Mouse (Mus musculus) WW6 (cell line): ENCODE results near the gene Zfp708.
"Not testable (repeated sequence)": the region's sequence is repeated elsewhere in the genome, so short reads cannot be mapped to it uniquely, and the experiment has no call there.

Experiments
- DNase-seq: peaks from one replicate; pipeline ENCODE4 v3.0.0-alpha.2; 2013; ENCODE audit warnings: low read depth, low spot score

Zfp708 gene

DNA sequence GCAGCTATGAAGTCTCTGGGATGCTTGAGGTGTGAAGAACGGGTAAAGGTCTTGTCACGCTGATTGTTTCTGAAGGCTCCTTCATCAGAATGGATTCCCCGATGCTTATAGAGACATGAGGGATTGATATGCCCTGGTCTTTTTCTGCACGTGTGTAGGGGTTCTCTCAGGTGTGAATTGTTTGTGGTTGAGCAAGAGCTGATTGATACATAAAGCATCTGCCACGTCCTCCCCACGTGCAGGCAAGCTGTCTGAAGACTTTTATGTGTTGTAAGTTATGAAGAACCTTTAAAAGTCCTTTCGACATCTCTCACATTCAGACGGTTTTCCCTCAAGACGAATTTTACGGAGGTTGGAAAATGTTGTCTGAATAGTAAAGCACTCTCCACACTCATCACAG is at the start of gene Zfp708:
Zfp708 (minus strand) TSS at position 101 of the 400 bp plus-strand sequence.
- no peak for DNase-seq

DNA sequence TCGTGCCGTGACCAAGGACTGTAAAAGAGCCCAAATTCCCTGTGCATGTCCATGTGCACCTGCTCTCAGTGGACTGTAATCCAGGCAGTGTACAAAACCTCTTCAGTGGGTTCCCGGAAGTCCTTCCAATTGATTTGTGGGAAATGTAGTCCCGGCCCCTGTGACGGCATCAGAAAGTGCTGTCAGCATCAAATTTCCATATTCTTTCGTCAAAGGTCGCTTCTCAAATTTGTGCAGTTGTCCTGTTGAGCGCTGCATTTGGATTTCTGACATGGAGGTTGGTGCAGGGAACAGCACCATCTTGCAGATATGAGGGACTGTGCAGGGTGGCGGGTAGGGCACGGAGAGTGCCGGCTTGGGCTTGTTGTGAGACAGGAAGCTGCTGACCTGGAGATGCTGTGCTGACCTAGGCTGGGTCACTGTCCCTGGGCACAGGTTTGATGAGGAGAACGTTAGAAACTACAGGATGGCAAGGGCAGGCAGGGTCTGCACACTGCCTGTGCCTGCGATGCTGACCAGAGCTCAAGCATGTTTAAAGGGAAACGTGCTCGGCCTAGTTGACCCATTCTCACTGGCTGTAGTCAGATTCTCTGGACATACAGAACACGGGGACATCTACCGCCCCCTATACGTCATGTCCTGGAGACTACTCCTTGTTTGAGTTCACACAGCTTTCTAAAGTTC is 30.4 kb upstream of the Zfp708 start:
- peak; percentile 47 for DNase-seq

DNA sequence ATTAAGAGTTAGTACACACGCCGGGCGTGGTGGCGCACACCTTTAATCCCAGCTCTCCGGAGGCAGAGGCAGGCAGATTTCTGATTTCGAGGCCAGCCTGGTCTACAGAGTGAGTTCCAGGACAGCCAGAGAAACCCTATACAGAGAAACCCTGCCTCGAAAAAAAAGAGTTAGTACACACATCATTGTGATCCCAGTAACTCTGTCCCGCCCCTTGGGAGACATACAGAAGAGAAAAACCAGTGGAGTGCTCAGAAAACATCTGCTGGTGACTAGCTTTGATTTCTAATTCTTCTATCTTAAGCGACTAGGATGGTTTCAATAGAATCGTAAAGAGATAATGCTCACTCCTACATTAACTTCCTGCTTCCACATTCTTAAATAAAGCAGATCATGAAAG is 29.7 kb upstream of the Zfp708 start:
- DNase-seq: not testable (repeated sequence)

DNA sequence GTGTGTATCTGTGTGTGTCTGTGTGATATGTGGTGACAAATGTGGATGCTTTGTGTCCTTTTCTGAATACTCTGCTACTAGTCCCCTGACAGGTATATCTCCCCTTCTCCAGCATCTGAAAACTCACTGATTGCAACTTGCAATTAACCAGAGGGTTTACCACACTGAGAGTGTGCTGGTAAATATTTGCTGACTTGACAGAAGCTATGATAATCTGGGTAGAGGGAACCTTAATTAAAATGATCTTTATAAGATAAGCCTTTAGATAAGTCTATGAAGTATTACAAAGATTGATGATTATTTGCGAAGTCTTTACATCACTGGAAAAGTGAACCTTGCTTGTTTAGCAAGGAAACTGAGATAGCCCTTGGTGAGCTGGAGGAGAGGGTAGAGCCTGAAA is 26.7 kb upstream of the Zfp708 start:
- no peak for DNase-seq

DNA sequence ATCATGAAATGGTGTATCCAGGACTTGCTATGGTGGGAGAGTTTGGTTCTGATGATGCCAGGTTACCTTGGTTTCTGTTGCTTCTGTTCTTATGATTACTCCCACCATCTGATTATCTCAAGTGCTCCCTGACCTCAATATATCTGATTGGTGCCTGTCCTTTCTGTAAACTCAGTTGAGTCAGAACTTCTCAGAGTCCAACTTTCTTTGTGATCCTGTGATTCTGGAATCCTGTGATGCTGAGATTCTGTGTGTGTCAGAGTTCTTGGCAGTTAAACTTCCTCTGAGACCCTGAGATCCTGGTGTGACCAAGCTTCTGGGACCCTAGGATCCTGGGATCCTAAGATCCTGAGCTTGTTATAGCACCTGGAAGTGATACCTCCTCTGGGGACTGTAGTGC is 23.6 kb upstream of the Zfp708 start, which contains the start of gene Zfp759:
Zfp759 (plus strand) TSS at position 301 of the 400 bp plus-strand sequence.
- not testable (repeated sequence) for DNase-seq

DNA sequence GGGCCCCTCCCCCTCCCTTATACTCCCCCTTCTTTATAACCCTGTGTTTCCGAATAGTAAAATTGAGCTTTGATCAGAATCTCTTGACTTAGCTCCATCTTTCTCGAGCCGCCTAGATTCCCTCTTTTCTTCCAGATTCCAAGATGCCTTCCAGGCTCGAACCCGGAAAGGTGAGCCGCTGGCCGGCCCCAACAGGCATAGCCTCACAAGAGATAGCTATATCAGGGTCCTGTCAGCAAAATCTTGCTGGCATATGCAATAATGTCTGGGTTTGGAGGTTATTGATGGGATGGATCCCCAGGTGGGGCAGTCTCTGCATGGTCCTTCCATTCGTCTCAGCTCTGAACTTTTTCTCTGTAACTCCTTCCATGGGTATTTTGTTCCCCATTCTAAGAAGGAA is 18.4 kb upstream of the Zfp708 start, which contains the start of gene Rslcan18:
Rslcan18 (minus strand) TSS at position 101 of the 400 bp plus-strand sequence.
- not testable (repeated sequence) for DNase-seq

DNA sequence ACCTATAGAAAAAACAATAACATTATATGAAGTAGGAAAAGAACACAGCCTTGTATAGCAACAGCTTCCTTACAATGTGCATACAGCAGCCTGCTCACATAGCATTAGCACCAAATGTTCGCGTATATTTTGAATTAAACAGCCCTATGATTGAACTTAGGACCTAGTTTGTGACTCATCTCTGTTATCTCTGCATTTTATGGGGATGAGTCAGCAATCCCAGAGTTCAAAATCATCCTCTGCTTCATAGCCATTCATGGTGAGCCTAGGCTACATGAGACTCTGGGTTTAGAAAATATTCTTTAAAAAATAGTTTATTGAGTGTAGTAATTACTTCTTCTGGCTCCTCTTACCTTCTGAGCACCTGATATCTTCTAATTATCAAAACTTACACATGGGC is 15.5 kb upstream of the Zfp708 start:
- no peak for DNase-seq

DNA sequence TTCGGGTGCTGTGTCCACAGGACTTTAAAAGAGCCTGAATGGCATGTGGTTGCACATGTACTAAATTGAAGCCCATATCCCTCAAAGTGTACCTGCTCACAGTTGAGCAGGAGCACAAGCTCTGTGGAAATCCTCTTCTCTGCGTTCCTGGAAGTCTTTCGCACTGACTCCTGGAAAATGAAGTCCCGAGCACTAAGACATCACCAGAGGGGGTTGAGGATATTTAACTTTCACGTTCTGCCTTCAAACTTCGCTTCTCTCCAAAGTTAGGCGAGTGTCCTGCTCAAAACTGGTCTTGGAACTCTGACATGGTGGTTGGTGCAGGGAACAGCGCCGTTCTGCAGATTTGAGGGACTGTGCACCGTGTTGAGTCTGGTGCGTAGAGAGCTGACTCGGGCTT is 14.3 kb upstream of the Zfp708 start:
- no peak for DNase-seq

DNA sequence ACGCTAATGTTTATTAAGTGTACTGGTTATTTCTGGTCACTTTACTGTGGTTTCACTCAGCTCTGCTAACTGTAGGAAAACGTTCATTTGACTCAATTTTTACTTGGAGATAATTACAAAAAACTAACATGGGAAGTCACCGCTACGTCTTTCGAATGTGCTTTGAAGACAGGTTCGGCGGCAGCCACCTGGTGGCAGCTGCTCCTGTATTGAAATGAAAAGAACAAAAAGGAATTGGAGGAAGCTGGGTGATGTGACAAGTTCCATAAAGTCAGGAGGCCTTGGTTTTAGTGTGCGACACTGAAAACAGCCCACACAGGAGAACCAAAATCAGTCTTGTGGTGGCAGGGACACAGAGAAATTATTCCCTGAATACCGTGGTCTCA is 11.0 kb upstream of the Zfp708 start:
- DNase-seq: no peak

DNA sequence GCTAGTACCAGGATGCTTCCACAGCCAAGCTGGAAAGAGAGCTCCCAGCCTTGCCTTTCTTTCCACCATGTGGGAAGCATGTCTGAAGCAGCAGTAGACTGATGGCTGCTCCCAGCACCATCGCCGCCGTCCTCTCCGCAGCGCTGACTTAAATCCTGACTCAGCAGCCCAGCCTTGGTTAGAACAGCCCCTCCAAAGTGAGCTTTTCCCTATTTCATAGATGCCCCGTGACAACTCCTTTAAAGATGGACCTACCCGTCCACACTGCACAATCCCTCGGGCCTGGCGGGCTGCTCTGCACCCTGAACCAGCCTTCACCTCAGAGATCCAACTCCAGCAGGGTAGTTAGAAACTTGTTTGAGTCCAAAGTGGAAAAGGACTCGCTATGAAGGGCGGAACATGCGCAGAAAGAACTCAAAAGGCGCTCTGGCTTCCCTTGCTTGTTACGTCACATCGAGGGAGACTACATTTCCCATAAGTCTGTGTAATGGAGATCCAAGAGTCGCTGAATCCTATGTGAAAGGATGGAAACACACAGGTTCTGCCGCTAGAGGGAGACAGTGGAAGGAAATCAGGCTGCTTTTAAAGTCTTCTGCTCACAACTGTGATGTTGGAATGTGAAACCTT is 10.5 kb upstream of the Zfp708 start, which contains the start of gene Gm28557:
Gm28557 (minus strand) TSS at position 411 of the 627 bp plus-strand sequence.
- peak; percentile 85 for DNase-seq

DNA sequence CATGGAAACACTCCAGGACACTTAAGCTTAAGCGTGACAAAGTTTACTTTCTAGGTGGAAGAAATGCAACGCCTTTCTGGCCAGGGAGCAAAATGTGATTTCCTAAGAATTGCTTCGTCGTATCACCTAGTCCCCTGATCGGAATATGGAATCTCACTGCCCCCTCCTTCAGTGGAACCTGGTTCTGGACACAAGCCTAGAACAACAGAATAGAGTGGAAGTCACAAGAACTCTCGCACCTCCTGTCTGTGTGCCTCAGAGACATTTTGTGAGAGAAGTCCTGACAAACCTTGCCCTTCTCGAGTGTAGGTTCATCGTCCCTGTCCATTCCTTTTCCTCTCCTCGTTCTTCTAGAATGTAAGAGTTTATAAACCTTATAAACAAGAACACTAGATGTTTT is 9.9 kb upstream of the Zfp708 start:
- no peak for DNase-seq

DNA sequence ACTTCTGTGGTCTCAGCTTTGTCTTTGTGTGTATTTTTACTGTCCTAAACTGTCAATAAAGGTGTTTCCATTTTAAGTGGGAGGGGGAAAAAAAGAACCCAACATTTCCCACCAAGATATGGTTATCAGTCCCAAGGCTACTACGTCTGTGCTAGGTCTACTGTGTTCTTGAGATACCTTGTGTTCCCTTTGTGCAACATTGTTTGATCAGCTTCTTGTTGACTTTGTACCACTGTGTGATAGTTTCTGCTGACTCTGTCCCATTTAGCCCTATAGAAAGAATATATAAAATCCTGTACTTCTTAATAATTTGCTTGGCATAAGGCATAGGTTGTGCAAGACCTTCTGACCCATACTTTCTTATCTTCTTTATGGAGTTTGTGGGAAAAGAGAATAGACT is 7.6 kb downstream of the Zfp708 start:
- no peak for DNase-seq

DNA sequence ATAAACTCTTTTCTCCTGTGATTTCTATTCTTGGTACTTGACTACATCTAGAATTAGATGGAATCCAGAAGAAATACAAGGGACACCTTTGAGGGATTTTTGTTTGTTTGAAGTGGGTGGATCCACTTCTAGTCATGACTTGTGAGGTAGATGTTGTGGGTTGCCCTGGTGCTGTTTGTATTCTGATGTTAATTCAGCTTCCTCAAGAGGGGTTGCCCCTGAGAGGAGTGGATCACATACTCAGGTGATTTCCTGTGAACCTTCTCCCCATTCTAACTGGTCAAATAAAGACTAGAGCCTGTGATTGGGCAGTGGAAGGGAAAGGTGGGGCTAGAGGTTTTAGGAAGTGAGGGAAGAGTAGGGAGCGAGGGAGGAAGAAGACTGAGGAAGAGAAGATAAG is 15.8 kb downstream of the Zfp708 start:
- DNase-seq: peak; percentile 50

DNA sequence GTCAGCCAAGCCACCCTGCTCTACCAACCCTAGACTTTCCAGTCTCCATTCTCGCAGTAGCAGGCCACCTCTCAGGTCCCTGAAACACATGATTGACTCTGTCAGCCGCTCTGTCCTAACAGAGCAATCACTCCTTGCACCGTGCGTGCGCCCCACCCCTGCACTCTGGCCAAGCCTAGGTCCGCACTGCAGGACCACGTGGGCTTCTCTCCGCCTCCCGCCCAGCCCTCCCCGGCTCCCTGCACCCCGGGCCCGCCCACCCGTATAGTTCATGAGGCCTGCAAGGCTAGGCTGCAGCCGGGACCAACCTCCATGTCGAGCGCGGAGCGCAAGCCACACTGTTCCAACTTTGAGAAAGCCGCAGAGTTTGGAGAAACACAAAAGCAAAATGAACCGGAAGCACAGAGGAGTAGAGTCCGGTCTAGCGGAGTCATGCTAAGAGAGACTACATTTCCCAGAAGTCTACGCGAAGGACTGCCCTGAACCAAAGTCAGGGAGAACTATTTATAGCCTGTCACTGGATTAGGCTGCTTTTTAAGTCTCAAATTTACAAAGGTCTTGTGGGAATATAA is 16.5 kb downstream of the Zfp708 start:
- peak; percentile 52 for DNase-seq

DNA sequence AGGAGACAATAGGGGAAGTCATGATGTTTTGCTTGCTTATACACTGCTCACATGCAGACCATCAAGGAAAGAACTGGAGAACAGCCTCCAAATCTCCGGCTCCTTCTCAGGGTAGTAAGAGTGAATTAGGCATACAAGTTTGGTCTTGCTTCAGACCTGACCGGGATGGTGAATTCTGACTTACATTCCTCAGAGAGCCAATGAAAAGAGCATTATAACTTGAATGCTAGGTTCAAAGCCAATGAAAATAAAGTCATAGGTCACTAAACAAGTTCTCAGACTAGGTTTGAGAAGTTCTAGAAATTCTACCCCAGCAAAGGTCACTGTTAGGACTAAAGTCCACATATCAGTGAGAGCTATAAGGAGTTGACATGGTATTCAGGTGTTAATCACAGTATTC is 20.5 kb downstream of the Zfp708 start:
- DNase-seq: no peak

DNA sequence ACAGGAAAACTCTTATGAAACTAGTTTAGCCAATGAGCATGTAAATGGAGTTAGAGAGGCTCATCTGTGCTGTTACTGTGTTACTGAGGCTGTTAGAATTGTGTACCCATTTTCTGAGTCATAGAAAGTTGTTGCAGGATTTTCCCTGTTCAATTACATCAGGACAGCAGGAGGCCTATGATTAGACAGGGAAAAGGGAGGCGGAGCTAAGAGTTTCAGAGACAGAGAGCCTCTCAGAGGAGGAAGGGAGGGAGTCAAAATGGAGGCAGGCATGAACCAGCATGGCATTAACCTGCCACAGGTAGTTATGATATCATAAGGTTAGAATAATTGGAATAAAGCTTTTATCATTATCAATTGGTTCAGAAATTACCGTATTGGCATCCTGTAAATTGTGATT is 25.0 kb downstream of the Zfp708 start:
- DNase-seq: no peak

DNA sequence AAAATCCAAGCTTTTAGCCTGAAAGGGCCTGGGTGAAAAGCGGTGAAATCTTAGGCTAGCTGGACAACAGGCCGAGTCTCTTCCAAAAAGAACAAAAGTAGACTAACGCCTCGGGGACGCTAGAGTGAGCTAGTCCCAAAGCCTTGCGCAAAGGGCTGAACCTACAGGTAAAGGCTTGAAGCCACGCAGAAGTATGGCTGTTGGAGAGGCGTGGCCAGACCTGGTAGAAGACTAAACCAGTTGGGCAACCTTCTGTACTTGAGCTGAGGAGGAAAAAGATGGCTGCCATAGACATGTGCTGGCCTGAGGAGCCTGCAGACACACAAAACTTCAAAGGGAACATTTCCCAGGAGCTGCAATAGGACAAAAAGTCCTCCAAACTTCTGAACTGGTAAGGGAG is 32.4 kb downstream of the Zfp708 start:
- peak; percentile 40 for DNase-seq

DNA sequence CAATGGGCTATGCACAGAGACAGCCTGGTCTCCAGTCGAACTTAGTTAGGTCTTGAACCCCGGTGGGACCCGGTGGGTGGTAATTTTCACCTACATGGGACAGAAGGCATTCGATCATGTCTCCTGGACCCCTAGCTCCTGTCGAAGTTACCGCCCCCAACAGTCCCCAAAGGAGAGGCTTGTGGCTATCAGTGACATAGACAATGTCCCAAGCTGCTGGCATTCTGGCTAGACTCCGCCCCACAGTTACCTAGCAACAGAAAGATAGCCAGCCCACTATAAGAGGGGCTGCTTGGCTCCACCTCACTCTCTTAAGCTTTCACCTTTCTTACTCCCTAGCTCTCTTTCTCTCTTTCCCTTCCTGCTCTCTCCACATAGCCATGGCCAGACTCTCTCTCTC is 35.3 kb downstream of the Zfp708 start:
- DNase-seq: no peak

DNA sequence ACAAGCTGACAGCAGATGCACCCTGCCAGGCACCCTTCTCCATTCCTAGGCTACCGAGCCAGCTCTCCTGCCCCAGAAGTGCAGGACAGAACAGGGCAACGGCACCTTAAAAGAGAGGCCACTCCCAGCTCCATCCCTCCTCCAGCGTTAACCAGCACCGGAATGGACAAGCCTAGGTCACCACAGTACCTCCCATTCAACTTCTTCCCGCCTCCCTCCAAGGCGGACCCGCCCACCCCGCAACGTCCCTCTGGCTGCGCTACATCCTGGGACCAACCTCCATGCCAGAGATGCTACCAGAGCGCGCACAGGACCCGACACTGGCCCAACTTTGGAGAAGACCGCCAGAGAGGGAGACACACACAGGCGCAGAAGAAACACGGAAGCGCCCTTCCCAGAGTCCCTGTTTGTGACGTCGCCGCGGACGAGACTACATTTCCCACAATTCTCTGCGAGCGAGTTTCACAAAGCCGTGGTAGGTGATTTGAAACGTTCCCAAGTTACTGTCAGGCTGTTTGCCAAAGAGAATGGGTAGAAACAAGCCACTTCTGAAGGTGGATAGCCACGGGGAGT is 36.9 kb downstream of the Zfp708 start, which contains the start of gene Zfp712:
Zfp712 (minus strand) TSS at position 385 of the 573 bp plus-strand sequence.
- DNase-seq: peak; percentile 84

DNA sequence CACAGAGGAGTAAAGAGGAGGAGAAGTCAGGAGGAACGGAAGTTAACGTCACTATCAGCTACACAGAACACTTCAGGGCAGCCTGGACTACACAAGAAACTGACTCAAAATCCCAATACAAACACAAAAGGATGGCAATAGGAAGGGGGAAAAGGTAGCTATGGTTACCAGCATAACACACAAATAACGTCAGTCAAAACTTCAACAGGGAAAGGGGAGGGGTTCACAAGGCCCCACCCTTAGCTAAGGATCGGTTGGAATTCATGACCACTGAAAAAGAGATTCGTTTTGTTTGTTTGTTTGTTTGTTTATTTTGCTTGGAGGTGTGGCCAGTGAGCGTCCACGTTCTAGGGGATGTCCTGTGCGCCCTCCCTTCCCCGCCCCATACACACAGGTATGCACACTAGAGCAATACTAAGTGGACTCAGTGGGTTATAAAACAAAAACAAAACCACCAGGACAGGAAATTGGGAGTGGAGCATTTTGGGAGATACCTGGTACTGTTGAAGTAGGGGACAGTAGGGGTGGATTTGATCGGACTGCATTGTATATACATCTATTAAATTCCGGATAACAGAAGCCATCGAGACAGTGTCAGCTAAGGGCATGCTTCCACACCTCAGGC is 37.5 kb downstream of the Zfp708 start:
- no peak for DNase-seq
